In genomic region chrX:9752954-9753572, GRCm38 (mm10) we compare ENCODE assay signal across 13 mouse cellular contexts.
A peak's percentile ranks its signal among the peaks of the same experiment; 100 is the strongest.
DNase-seq lines count a peak whose midpoint lies in the region; ATAC-seq and TF ChIP-seq lines count a peak whose summit lies in the region.
"Had no signal": no experiment of that assay in that cellular context is flagged by ENCODE, and none has a peak within 500 bp of the region (broad histone marks: within the 10 kb centered on the region; RNA-seq: fewer than 3 reads in every experiment).

No protein-coding gene starts in this region.

- H3K36me3 ChIP-seq in intestine, embryonic 15.5 days = no peaks in the 10 kb centered on the region
- no peaks in the 10 kb centered on the region for H3K36me3 ChIP-seq in liver, postnatal 0 days (replicated peaks; ENCODE audit: insufficient read depth, low read length)
- H3K36me3 ChIP-seq in heart, embryonic 11.5 days (ENCODE audit: control insufficient read depth, insufficient read depth, low read length) = no peaks in the 10 kb centered on the region

- H3K9me3 ChIP-seq in intestine, embryonic 15.5 days = no peaks in the 10 kb centered on the region
- no peaks in the 10 kb centered on the region for H3K9me3 ChIP-seq in liver, postnatal 0 days (ENCODE audit: low read length)
- no peaks in the 10 kb centered on the region for H3K9me3 ChIP-seq in heart, embryonic 11.5 days (replicated peaks; ENCODE audit: control insufficient read depth, low read length)

- H3K27me3 ChIP-seq in intestine, embryonic 15.5 days (replicated peaks) = no peaks in the 10 kb centered on the region
- H3K27me3 ChIP-seq in liver, postnatal 0 days (ENCODE audit: insufficient read depth, low read length) = no peaks in the 10 kb centered on the region
- H3K27me3 ChIP-seq in heart, embryonic 11.5 days (ENCODE audit: control insufficient read depth, insufficient read depth, low read length) = no peaks in the 10 kb centered on the region

- no peak for TF ChIP-seq CTCF in liver, postnatal 0 days (IDR thresholded peaks at IDR 0.05; ENCODE audit: low read depth)

- 49% methylated on average over 5 of the region's 5 CpGs for WGBS in intestine, embryonic 15.5 days
- 26% methylated on average over 5 of the region's 5 CpGs for WGBS in liver, postnatal 0 days (ENCODE audit: insufficient replicate concordance)
- 42% methylated on average over 5 of the region's 5 CpGs for WGBS in heart, embryonic 11.5 days (ENCODE audit: insufficient replicate concordance)

- H3K27ac ChIP-seq in intestine, embryonic 15.5 days = no peak overlapping the region
- peak overlapping the region; percentile 62 for H3K27ac ChIP-seq in liver, postnatal 0 days (ENCODE audit: low read depth)
- no peak overlapping the region for H3K27ac ChIP-seq in heart, embryonic 11.5 days (ENCODE audit: low read depth, low read length)

- H3K4me1 ChIP-seq in intestine, embryonic 15.5 days (replicated peaks) = no peaks in the 10 kb centered on the region
- H3K4me1 ChIP-seq in liver, postnatal 0 days (ENCODE audit: insufficient read depth) = no peaks in the 10 kb centered on the region
- H3K4me1 ChIP-seq in heart, embryonic 11.5 days (ENCODE audit: control insufficient read depth, insufficient read depth, low read length) = no peaks in the 10 kb centered on the region

- no peak overlapping the region for H3K4me2 ChIP-seq in intestine, embryonic 15.5 days (replicated peaks)
- H3K4me2 ChIP-seq in liver, postnatal 0 days (ENCODE audit: low read depth, low read length) = peak overlapping the region; percentile 32
- H3K4me2 ChIP-seq in heart, embryonic 11.5 days = no peak overlapping the region
- H3K4me2 ChIP-seq: lung, embryonic 14.5 days had no signal

- H3K4me3 ChIP-seq in intestine, embryonic 15.5 days (replicated peaks) = no peak overlapping the region
- no peak overlapping the region for H3K4me3 ChIP-seq in liver, postnatal 0 days (ENCODE audit: low read depth, low read length)
- H3K4me3 ChIP-seq in heart, embryonic 11.5 days (ENCODE audit: low read depth, low read length) = no peak overlapping the region

- H3K9ac ChIP-seq in intestine, embryonic 15.5 days = no peak overlapping the region
- no peak overlapping the region for H3K9ac ChIP-seq in liver, postnatal 0 days (replicated peaks)
- no peak overlapping the region for H3K9ac ChIP-seq in heart, embryonic 11.5 days (ENCODE audit: low read depth, low read length)
- H3K9ac ChIP-seq: lung, embryonic 14.5 days had no signal

- DNase-seq in 3T3-L1 (ENCODE audit: low read depth, low spot score) = peak; percentile 41
- peak; percentile 17 for DNase-seq in NIH3T3 (ENCODE audit: low read depth)
- peak; percentile 19 for DNase-seq in liver, postnatal 0 days
- DNase-seq in right cerebral cortex, postnatal 14 days = no peak
- DNase-seq in frontal cortex, postnatal 25 days (ENCODE audit: low spot score in 2 of 2) = no peak
- no peak for DNase-seq in frontal cortex, postnatal 14 days (ENCODE audit: low spot score in 2 of 2)
- DNase-seq: cerebellum, adult 18-20 months; heart, postnatal 36 days; kidney, adult 18-20 months; lung, embryonic 14.5 days had no signal

- ATAC-seq in intestine, embryonic 15.5 days = peak; percentile 92
- peak; percentile 92 for ATAC-seq in liver, postnatal 0 days
- no peak for ATAC-seq in heart, embryonic 11.5 days (replicated peaks; ENCODE audit: insufficient number of reproducible peaks, low FRiP score, low TSS enrichment)
- ATAC-seq: CD4-positive, CD25-positive, alpha-beta regulatory T cell, adult 4 months had no signal

- peak; percentile 59 for TF ChIP-seq EP300 in liver, postnatal 0 days (IDR thresholded peaks at IDR 0.05; ENCODE audit: low read depth)

Comparison
In these comparisons a context has a peak if more than half of its experiments do, and no peak if none do; other contexts are left out.
1. DNase-seq: peak in 3T3-L1 (single experiment), NIH3T3 (single experiment) and liver, postnatal 0 days (single experiment); none in right cerebral cortex, postnatal 14 days (single experiment), frontal cortex, postnatal 25 days (0 of 2) and frontal cortex, postnatal 14 days (0 of 2).